Comparison of ENCODE assay signal across 14 mouse cellular contexts in genomic region chr11:114379411-114379824, GRCm38 (mm10).
DNase-seq lines count a peak whose midpoint lies in the region; ATAC-seq and TF ChIP-seq lines count a peak whose summit lies in the region.
"Had no signal": no experiment of that assay in that cellular context is flagged by ENCODE, and none has a peak within 500 bp of the region (broad histone marks: within the 10 kb centered on the region; RNA-seq: fewer than 3 reads in every experiment).

No protein-coding gene starts in this region.

- H3K36me3 ChIP-seq in hindbrain, embryonic 13.5 days, result no peaks in the 10 kb centered on the region
- no peaks in the 10 kb centered on the region for H3K36me3 ChIP-seq in hindbrain, embryonic 14.5 days (replicated peaks; ENCODE audit: control insufficient read depth, insufficient read depth)
- H3K36me3 ChIP-seq: embryonic facial prominence, embryonic 12.5 days; forebrain, embryonic 12.5 days; liver, embryonic 12.5 days had no signal

- H3K27ac ChIP-seq in hindbrain, embryonic 13.5 days, result 0 out of 2 replicates have a peak overlapping the region, but pooled peaks have one; percentile 9
- no peak overlapping the region for H3K27ac ChIP-seq in hindbrain, embryonic 14.5 days
- H3K27ac ChIP-seq: embryonic facial prominence, embryonic 12.5 days; forebrain, embryonic 12.5 days; liver, embryonic 12.5 days had no signal

- CTCF ChIA-PET in Patski (lab: Charles Lee), result interaction anchor here (0.9 kb wide), 1 partner anchor 9 kb away, joined by 3 read pairs; no protein-coding TSS in a partner anchor

- DNase-seq in adrenal gland, adult 2 months, result peak; percentile 21
- no peak for DNase-seq in adrenal gland, postnatal 4 days (ENCODE audit: low spot score in 2 of 2)
- DNase-seq in hindbrain, embryonic 14.5 days (ENCODE audit: low spot score), result no peak
- peak; percentile 57 for DNase-seq in Patski (ENCODE audit: low read depth, low spot score)
- DNase-seq in kidney, postnatal 25 days, result peak; percentile 11 to 48
- no peak for DNase-seq in lung, postnatal 25 days (ENCODE audit: low spot score)
- DNase-seq in frontal cortex, postnatal 14 days (ENCODE audit: low spot score in 2 of 2), result no peak
- DNase-seq: gastrocnemius, postnatal 14 days; lung, postnatal 36 days had no signal

- H3K27me3 ChIP-seq in hindbrain, embryonic 13.5 days, result peaks cover 6% of the 10 kb centered on the region; the same call in 1 of the 2 replicates
- no peaks in the 10 kb centered on the region for H3K27me3 ChIP-seq in hindbrain, embryonic 14.5 days (ENCODE audit: control insufficient read depth, insufficient read depth, low read length)
- H3K27me3 ChIP-seq in Patski, result no peaks in the 10 kb centered on the region
- H3K27me3 ChIP-seq: embryonic facial prominence, embryonic 12.5 days; forebrain, embryonic 12.5 days; liver, embryonic 12.5 days had no signal

- no peaks in the 10 kb centered on the region for H3K9me3 ChIP-seq in hindbrain, embryonic 13.5 days
- no peaks in the 10 kb centered on the region for H3K9me3 ChIP-seq in hindbrain, embryonic 14.5 days (ENCODE audit: control insufficient read depth, low read length)
- H3K9me3 ChIP-seq: embryonic facial prominence, embryonic 12.5 days; forebrain, embryonic 12.5 days; liver, embryonic 12.5 days had no signal

- 67% methylated on average over 8 of the region's 8 CpGs for WGBS in hindbrain, embryonic 13.5 days
- 52% methylated on average over 8 of the region's 8 CpGs for WGBS in hindbrain, embryonic 14.5 days

- no peak for TF ChIP-seq CTCF in Patski (IDR thresholded peaks at IDR 0.05)

- no peak overlapping the region for H3K9ac ChIP-seq in hindbrain, embryonic 13.5 days
- H3K9ac ChIP-seq in hindbrain, embryonic 14.5 days, result no peak overlapping the region
- H3K9ac ChIP-seq: embryonic facial prominence, embryonic 12.5 days; forebrain, embryonic 12.5 days; liver, embryonic 12.5 days had no signal

- no peak overlapping the region for H3K4me2 ChIP-seq in hindbrain, embryonic 13.5 days
- H3K4me2 ChIP-seq in hindbrain, embryonic 14.5 days (replicated peaks), result no peak overlapping the region
- H3K4me2 ChIP-seq: embryonic facial prominence, embryonic 12.5 days; forebrain, embryonic 12.5 days; liver, embryonic 12.5 days had no signal

- no peak overlapping the region for H3K4me3 ChIP-seq in hindbrain, embryonic 13.5 days
- no peak overlapping the region for H3K4me3 ChIP-seq in hindbrain, embryonic 14.5 days (replicated peaks; ENCODE audit: low read length)
- H3K4me3 ChIP-seq: embryonic facial prominence, embryonic 12.5 days; forebrain, embryonic 12.5 days; liver, embryonic 12.5 days had no signal

- ATAC-seq in hindbrain, embryonic 13.5 days (ENCODE audit: low FRiP score), result no peak
- no peak for ATAC-seq in hindbrain, embryonic 14.5 days (ENCODE audit: low FRiP score)
- ATAC-seq in Patski, result peak; percentile 84
- ATAC-seq: intestine, embryonic 16.5 days; liver, embryonic 12.5 days had no signal

- in situ Hi-C loops in Patski (cut with MboI; ENCODE audit: low pct_unique_long_range_greater_than_20kb), result no loop called here

- peaks cover 24% of the 10 kb centered on the region for H3K4me1 ChIP-seq in hindbrain, embryonic 13.5 days (replicated peaks)
- H3K4me1 ChIP-seq in hindbrain, embryonic 14.5 days (replicated peaks; ENCODE audit: control insufficient read depth, insufficient read depth, low read length), result peaks cover 13% of the 10 kb centered on the region
- H3K4me1 ChIP-seq: embryonic facial prominence, embryonic 12.5 days; liver, embryonic 12.5 days had no signal

- POLR2A ChIA-PET in Patski (lab: Charles Lee), result no interaction called here

Comparison
In these comparisons a context has a peak if more than half of its experiments do, and no peak if none do; other contexts are left out.
1. DNase-seq: peak in adrenal gland, adult 2 months (single experiment), Patski (single experiment) and kidney, postnatal 25 days (2 of 2); none in adrenal gland, postnatal 4 days (0 of 2), hindbrain, embryonic 14.5 days (single experiment), lung, postnatal 25 days (single experiment) and frontal cortex, postnatal 14 days (0 of 2).